Mouse (Mus musculus): Measurements from ENCODE around the gene Rpl7a. TPM values are rescaled to one million over a fixed set of nuclear protein-coding genes. Genes with fewer than 3 reads are reported as not detected.
A peak's percentile ranks its signal among the peaks of the same experiment; 100 is the strongest.

Rpl7a gene
- polyA plus RNA-seq, 1 experiment from 2014 or later: 697 TPM

DNA sequence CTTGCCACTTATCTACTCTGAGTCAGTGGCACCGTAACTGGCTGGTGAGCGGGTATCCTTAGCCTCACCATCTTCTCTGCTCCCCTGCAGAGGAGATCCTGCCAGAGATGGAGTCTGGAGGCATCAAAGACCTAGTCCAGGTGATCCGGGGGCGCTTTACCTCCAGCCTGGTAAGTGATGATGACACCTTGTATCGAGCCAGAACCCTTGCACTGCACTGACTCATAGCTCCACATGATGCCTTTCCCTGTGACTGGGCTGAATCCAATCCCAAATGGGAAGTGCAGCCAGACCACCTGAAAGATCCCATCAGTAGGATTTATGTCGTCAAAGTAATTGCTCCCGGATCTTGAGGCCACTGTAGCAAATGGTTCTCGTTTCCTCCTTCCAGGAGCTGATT lies 42.3 kb downstream of the Rpl7a start:
- POLR2A ChIA-PET: no interaction called here
- CTCF ChIA-PET: interaction anchor here (1.2 to 1.6 kb wide), 3 partner anchors 9 to 14 kb away, joined by 3 to 4 read pairs (median 3); no protein-coding TSS in a partner anchor
- in situ Hi-C loops (cut with MboI; ENCODE audit: low pct_unique_long_range_greater_than_20kb): no loop called here

DNA sequence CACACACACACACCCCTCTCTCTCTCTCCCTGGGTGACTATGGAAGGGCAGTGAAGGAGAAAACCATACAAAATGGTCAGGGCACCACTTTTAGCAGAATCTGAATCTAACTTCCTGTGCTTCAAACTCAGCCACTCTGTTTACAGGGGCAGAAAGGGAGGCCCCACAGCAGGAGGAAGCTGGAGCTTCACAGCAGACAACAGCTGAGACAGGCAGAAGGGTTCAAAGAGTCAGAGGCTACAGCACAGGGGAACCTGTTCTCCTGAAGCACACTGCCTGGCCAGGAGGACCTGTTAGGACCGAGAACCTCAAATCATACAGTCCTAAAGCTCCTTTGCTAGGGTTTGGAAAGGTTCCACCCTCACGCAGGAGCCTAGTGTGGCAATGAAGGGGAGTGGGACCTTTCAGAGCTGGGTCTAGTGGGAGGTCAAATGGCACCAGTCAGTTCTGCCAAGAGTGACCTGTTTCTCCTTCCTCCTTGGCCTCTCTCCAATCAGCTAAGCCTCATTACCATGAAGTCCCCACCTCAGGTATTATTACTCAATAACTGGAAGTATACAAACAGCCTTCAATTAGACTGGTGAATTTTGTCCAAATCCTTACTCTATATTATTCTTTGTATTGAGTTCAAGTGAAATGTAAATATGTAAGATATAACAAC lies 44.3 kb downstream of the Rpl7a start:
- POLR2A ChIA-PET: no interaction called here
- no peak for TF ChIP-seq CTCF (IDR thresholded peaks at IDR 0.05)
- CTCF ChIA-PET: no interaction called here
- DNase-seq (ENCODE audit: low read depth, low spot score) (no peak), ATAC-seq (no peak)
- in situ Hi-C loops (cut with MboI; ENCODE audit: low pct_unique_long_range_greater_than_20kb): no loop called here
- no peaks in the 10 kb centered on the region for H3K27me3 ChIP-seq

More for the DNA sequence above, 42.3 kb downstream of the Rpl7a start:
- no peaks in the 10 kb centered on the region for H3K27me3 ChIP-seq
- no peak for TF ChIP-seq CTCF (IDR thresholded peaks at IDR 0.05)
- ATAC-seq (no peak), DNase-seq (ENCODE audit: low read depth, low spot score) (no peak)

GRCm38 (mm10) chr2:26956811-26957487 lies 46.4 kb downstream of the Rpl7a start:
- POLR2A ChIA-PET: interaction anchor here (0.8 kb wide), 1 partner anchor 17 kb away, joined by 3 read pairs; the partner anchor contains the start of gene Adamts13
- ATAC-seq: no peak
- no peaks in the 10 kb centered on the region for H3K27me3 ChIP-seq
- no peak for DNase-seq (ENCODE audit: low read depth, low spot score)
- TF ChIP-seq CTCF (IDR thresholded peaks at IDR 0.05): no peak
- in situ Hi-C loops (cut with MboI; ENCODE audit: low pct_unique_long_range_greater_than_20kb): no loop called here
- CTCF ChIA-PET: interaction anchor here (1.0 to 1.8 kb wide), 4 partner anchors 8 to 280 kb away, joined by 3 to 6 read pairs (median 4); no protein-coding TSS in a partner anchor

- no peak for TF ChIP-seq CTCF (IDR thresholded peaks at IDR 0.05)
- POLR2A ChIA-PET: interaction anchor here (0.8 to 2.0 kb wide), 2 partner anchors 9 to 16 kb away, joined by 3 to 4 read pairs; partner anchors contain the start of gene Adamts13
- H3K27me3 ChIP-seq: no peaks in the 10 kb centered on the region
- in situ Hi-C loops (cut with MboI; ENCODE audit: low pct_unique_long_range_greater_than_20kb): no loop called here
- CTCF ChIA-PET: interaction anchor here (1.0 to 1.8 kb wide), 5 partner anchors 9 to 279 kb away, joined by 3 to 6 read pairs (median 4); no protein-coding TSS in a partner anchor
- DNase-seq (ENCODE audit: low read depth, low spot score) (no peak), ATAC-seq (no peak)
Measured at GRCm38 (mm10) chr2:26957488-26957859, 46.9 kb downstream of the Rpl7a start.

DNA sequence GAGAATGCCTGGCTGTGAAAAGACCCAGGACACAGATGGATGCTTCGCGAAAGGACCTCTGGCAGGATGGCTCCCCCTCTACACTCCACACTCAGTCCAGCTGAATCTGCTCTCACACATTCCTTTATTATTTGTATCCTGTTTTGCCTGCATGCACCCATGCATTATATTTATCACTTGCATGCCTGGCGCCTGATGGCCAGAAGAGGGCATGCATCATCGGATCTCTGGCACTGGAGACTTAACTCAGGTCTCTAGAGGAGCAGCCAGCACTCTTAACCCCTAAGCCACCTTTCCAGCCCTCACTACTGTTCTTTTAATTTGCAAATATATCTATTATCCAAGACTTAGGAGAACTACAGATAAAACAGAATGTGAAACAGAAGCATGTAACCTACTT lies 50.2 kb downstream of the Rpl7a start:
- in situ Hi-C loops (cut with MboI; ENCODE audit: low pct_unique_long_range_greater_than_20kb): no loop called here
- ChIA-PET POLR2A (no interaction called here), CTCF (no interaction called here)
- ATAC-seq (no peak), DNase-seq (ENCODE audit: low read depth, low spot score) (no peak)
- H3K27me3 ChIP-seq: no peaks in the 10 kb centered on the region
- TF ChIP-seq CTCF (IDR thresholded peaks at IDR 0.05): peak; percentile 72

Other genes starting within 250 kb of the Rpl7a start
- not detected for gene Lcn4, start 239.5 kb upstream of the Rpl7a start, polyA plus RNA-seq (2021)
- gene Abo, start 45.8 kb upstream of the Rpl7a start, polyA plus RNA-seq (2021): not detected
- gene Surf6, start 7.9 kb upstream of the Rpl7a start, polyA plus RNA-seq (2021): 25.2 TPM
- gene Med22, start 87 bp upstream of the Rpl7a start, polyA plus RNA-seq (2021): 47.1 TPM
- gene Surf2, start 5.6 kb downstream of the Rpl7a start, polyA plus RNA-seq (2021): 52.0 TPM
- gene Surf1, start 5.8 kb downstream of the Rpl7a start, polyA plus RNA-seq (2021): 72.2 TPM
- gene Surf4, start 23.2 kb downstream of the Rpl7a start, polyA plus RNA-seq (2021): 181 TPM
- 0.06 TPM for gene Stkld1, start 23.3 kb downstream of the Rpl7a start, polyA plus RNA-seq (2021)
- gene Rexo4, start 53.6 kb downstream of the Rpl7a start, polyA plus RNA-seq (2021): 51.8 TPM
- 0.04 TPM for gene Adamts13, start 62.7 kb downstream of the Rpl7a start, polyA plus RNA-seq (2021)
- 47.6 TPM for gene Cacfd1, start 99.2 kb downstream of the Rpl7a start, polyA plus RNA-seq (2021)
- 0.21 TPM for gene Slc2a6, start 117.2 kb downstream of the Rpl7a start, polyA plus RNA-seq (2021)
- 0.22 TPM for gene Mymk, start 161.4 kb downstream of the Rpl7a start, polyA plus RNA-seq (2021)
- gene Adamtsl2, start 168.6 kb downstream of the Rpl7a start, polyA plus RNA-seq (2021): 0.49 TPM
- gene Fam163b, start 231.7 kb downstream of the Rpl7a start, polyA plus RNA-seq (2021): not detected